Mouse (Mus musculus) kidney, embryonic 16.5 days (tissue): Measurements from ENCODE around the gene Ankrd35. TPM values are rescaled to one million over a fixed set of nuclear protein-coding genes. Genes with fewer than 3 reads are reported as not detected.
"Not testable (repeated sequence)": the region's sequence is repeated elsewhere in the genome, so short reads cannot be mapped to it uniquely, and the experiment has no call there.

Source experiments
- ATAC-seq: fragments of 200-750 bp; cut with Nextera tagmentation; 2 replicates; pipeline ENCODE4 v1.8.0; 2017; ENCODE audit warnings: moderate TSS enrichment; ENCODE audit not compliant: low FRiP score, low TSS enrichment
- H3K27ac ChIP-seq: fragments of 300-500 bp; sonication (generic); 2 replicates; pipeline ENCODE4 v1.5.1; 2014; ENCODE audit warnings: low read length
- H3K27me3 ChIP-seq: fragments of 300-500 bp; sonication (generic); 2 replicates; pipeline ENCODE4 v1.6.1; 2014; ENCODE audit warnings: low read length, control low read depth, mixed read lengths; ENCODE audit not compliant: insufficient read depth
- H3K36me3 ChIP-seq: fragments of 300-500 bp; sonication (generic); 2 replicates; pipeline ENCODE4 v1.6.1; 2014; ENCODE audit warnings: low read length, control low read depth, mixed read lengths; ENCODE audit not compliant: insufficient read depth
- H3K4me1 ChIP-seq: fragments of 300-500 bp; sonication (generic); 2 replicates; pipeline ENCODE4 v1.6.1; 2014; ENCODE audit warnings: low read length, control low read depth, mixed read lengths; ENCODE audit not compliant: insufficient read depth
- H3K4me2 ChIP-seq: fragments of 300-500 bp; sonication (generic); replicated peaks from 2 replicates; pipeline ENCODE4 v1.6.1; 2014; ENCODE audit warnings: low read depth, low read length
- H3K4me3 ChIP-seq: fragments of 300-500 bp; sonication (generic); 2 replicates; pipeline ENCODE4 v1.5.1; 2014; ENCODE audit warnings: mild to moderate bottlenecking, low read length
- H3K9ac ChIP-seq: fragments of 300-500 bp; sonication (generic); replicated peaks from 2 replicates; pipeline ENCODE4 v1.6.1; 2014; ENCODE audit warnings: low read length
- H3K9me3 ChIP-seq: fragments of 300-500 bp; sonication (generic); 2 replicates; pipeline ENCODE4 v1.6.1; 2016; ENCODE audit warnings: low read length, control low read depth
- WGBS: fragments of 180-500 bp; shearing (Covaris S2); extraction: QIAGEN DNeasy Blood & Tissue Kit; methylation state at CpG from one replicate; pipeline ENCODE4 v1.1.7; 2014; 5-methylcytosine and 5-hydroxymethylcytosine counted together
- polyA plus RNA-seq: library from polyadenylated mRNA; unstranded; fragments of >200 nt; fragmentation: Nextera tagmentation; extraction: Ambion mirVana; gene quantifications from 2 replicates; pipeline ENCODE4 v1.2.1, GENCODE M21; 2015

Gene Ankrd35
- polyA plus RNA-seq, 1 experiment from 2014 or later: 1.6 TPM

DNA sequence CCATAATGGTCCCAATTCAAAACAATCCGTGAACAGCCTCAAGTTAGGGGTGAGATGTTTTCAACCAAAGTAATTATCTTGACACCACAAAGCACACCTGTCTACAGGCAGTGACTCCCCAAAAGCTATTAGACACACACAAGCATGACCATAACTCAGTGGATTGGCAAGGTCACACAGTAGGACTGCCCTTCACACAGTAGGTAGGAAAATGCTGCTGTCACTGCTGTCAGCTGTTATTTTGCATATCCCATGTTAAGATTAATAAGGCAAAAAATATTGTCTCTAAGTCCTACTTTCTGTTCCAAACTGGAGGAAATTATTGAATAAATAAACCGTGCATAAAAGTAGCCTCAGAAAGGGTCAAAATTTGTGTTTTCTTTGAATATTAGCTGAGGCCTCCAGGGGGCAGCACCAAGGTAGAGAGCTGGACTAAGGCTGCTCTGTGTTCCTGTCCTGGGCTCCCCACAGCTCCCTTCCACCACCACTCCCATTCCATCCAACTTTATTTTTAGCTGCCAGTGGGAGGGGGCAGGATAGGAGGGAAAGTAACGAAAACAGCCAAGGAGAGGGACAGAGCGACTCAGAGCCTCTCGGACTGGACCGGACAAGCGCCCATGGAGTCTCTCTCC is 24.8 kb upstream of the Ankrd35 start, which contains the start of gene Itga10:
TSS of gene Itga10 (plus strand) at position 567 of the 632 bp plus-strand sequence.
- ATAC-seq: peak; percentile 59; the same call in 1 of the 2 replicates
- H3K36me3 ChIP-seq: peaks cover 22% of the 10 kb centered on the region
- H3K9me3 ChIP-seq: no peaks in the 10 kb centered on the region
- no peak within 1 kb of the TSS for H3K9ac ChIP-seq
- 62% methylated on average over 7 of the region's 7 CpGs for WGBS
- no peak within 1 kb of the TSS for H3K4me2 ChIP-seq
- no peaks in the 10 kb centered on the region for H3K4me1 ChIP-seq
- H3K27ac ChIP-seq: no peak within 1 kb of the TSS
- no peaks in the 10 kb centered on the region for H3K27me3 ChIP-seq
- H3K4me3 ChIP-seq: no peak within 1 kb of the TSS

DNA sequence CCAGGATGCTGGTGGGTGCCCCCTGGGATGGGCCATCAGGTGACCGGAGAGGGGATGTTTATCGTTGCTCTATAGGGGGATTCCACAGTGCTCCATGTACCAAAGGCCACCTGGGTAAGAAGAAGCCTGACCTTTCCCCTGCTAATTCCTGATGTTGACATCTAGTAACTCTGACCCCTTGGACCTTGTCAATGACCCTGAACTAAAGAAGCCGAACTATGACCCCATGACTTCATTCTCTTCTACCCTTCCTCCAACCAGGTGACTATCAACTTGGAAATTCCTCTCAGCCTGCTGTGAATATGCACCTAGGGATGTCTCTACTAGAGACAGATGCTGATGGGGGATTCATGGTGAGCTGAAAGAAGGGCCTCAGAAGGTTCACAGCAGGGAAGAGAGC is 22.6 kb upstream of the Ankrd35 start:
- ATAC-seq: no peak
- no peaks in the 10 kb centered on the region for H3K27me3 ChIP-seq
- H3K36me3 ChIP-seq: peaks cover 18% of the 10 kb centered on the region
- no peaks in the 10 kb centered on the region for H3K9me3 ChIP-seq
- no peak overlapping the region for H3K4me3 ChIP-seq
- no peak overlapping the region for H3K27ac ChIP-seq
- no peaks in the 10 kb centered on the region for H3K4me1 ChIP-seq
- H3K9ac ChIP-seq: no peak overlapping the region
- 82% methylated on average over 3 of the region's 3 CpGs for WGBS
- H3K4me2 ChIP-seq: no peak overlapping the region

DNA sequence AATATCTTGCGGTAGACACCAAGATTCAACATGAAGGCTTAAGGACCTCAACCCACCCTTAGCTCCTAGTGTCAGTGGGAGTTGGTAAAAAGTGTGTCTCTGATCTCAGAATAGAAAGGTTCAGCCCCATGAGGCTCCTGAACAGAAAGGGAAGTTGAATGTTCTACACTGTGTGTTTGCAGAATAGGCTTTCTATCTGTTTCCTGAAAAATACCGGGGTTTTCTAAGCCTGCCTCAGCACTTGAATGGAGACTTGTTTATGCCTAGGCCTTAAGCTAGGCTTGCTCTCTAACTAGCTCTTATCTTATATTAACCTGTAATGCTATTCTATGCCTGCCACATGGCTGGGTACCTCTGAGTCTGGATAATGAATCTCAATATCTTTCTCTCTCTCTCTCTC is 9.0 kb upstream of the Ankrd35 start:
- no peaks in the 10 kb centered on the region for H3K9me3 ChIP-seq

DNA sequence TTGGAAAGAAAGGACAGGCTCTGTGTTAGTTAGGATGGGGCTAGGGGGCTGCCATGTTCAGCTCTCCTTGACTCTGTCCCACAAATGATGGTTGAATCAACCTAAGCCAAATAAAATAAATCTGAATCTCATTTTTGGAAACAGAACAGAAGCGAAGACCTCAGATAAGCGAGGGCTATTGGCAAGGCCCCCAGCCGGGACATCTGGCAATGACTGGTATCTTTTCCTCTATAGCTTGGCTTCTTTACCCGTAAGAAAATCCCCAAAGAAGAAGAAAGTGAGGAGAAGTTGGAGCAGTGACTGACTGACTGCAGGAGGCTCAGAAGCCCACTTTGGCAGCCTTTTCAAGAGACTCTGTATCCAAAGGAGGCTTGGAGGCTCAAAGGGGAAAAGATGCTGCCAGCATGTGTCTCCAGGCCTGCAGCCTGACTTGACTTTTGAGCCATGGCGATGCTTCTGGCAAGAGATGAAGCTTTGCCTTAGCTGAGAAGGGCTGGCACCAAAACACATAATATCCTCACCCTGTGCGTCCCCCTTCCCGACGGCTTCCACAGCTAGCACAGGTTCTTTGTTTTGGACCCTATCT is 7.1 kb upstream of the Ankrd35 start:
- Histone ChIP-seq H3K27me3 (no peaks in the 10 kb centered on the region), H3K4me2 (peak overlapping the region; percentile 53), H3K36me3 (no peaks in the 10 kb centered on the region), H3K4me3 (no peak overlapping the region), H3K27ac (peak overlapping the region; percentile 49; the same call in 1 of the 2 replicates), H3K9me3 (no peaks in the 10 kb centered on the region), H3K4me1 (peaks cover 15% of the 10 kb centered on the region), H3K9ac (no peak overlapping the region)
- ATAC-seq: no peak
- 48% methylated on average over 8 of the region's 8 CpGs for WGBS

More for the DNA sequence above, 9.0 kb upstream of the Ankrd35 start:
- Histone ChIP-seq H3K4me2 (no peak overlapping the region), H3K27me3 (no peaks in the 10 kb centered on the region), H3K36me3 (no peaks in the 10 kb centered on the region), H3K4me3 (no peak overlapping the region), H3K27ac (no peak overlapping the region), H3K4me1 (peaks cover 15% of the 10 kb centered on the region), H3K9ac (no peak overlapping the region)
- 93% methylated on average over 2 of the region's 2 CpGs for WGBS
- no peak for ATAC-seq

DNA sequence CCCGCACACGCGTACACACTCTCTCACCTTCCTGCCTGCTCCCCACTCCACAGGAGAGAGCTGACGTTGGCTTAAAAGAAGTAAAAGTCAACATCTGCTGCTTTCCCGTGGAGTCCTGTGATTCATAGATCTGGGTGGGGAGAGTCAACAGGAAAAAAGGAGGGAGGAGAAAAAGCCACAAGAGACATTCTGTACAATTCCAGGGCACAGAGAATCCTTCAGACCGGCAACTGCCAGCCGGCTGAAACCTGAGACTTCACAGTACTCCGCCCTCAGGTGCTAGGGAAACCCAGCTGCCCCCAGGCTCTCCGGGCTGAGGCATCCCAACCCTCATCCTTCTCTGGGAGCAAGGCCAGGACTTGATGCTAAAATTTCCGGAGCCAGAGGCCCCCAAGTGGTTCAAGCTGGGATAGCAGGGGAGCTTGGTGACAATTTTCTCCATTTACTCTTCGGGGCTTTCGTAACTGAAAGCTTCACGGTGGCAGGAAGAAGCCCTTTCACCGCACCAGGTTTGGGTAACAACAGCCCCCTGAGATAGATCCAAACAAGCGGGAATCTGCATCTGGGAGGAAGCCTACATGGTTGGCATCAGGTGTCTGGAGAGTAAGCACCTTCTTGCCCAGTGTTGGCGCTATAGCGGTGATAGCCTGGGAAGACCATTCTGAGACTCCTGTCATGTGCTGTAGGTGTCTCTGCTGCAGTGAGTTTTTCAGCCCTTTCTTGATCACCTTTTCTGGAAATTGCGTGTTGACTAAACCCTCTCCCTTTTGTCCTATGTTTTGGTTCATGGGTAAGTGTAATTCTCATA is 6.3 kb upstream of the Ankrd35 start:
- Histone ChIP-seq H3K4me1 (peaks cover 15% of the 10 kb centered on the region), H3K27ac (peak overlapping the region; percentile 49), H3K9ac (peak overlapping the region; percentile 46), H3K27me3 (no peaks in the 10 kb centered on the region), H3K9me3 (no peaks in the 10 kb centered on the region), H3K4me2 (peak overlapping the region; percentile 53), H3K4me3 (peak overlapping the region; percentile 36), H3K36me3 (no peaks in the 10 kb centered on the region)
- 6% methylated on average over 16 of the region's 18 CpGs for WGBS
- peak; percentile 92 for ATAC-seq

DNA sequence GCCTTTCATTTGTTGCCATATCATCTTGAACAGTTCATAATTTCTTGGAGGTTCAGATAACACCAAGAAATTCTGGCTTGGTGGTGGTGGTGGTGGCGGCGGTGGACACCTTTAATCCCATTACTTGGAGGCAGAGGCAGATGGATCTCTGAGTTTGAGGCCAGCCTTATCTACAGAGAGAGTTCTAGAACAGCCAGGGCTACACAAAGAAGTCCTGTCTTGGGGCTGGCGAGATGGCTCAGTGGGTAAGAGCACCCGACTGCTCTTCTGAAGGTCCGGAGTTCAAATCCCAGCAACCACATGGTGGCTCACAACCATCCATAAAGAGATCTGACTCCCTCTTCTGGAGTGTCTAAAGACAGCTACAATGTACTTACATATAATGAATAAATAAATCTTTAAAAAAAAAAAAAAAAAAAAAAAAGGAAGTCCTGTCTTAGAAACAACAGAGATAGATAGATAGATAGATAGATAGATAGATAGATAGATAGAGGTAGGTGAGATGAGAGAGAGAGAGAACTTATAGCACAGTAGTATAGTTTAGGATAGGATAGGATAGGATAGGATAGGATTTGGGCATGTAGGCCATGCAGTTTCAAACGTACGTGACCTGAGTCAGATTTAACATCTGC is 4.1 kb upstream of the Ankrd35 start:
- H3K9ac ChIP-seq, H3K4me2 ChIP-seq, ATAC-seq, H3K36me3 ChIP-seq, H3K27me3 ChIP-seq, H3K27ac ChIP-seq, H3K4me3 ChIP-seq, H3K9me3 ChIP-seq: not testable (repeated sequence)
- WGBS: 92% methylated on average over 7 of the region's 7 CpGs
- peaks cover 21% of the 10 kb centered on the region for H3K4me1 ChIP-seq

DNA sequence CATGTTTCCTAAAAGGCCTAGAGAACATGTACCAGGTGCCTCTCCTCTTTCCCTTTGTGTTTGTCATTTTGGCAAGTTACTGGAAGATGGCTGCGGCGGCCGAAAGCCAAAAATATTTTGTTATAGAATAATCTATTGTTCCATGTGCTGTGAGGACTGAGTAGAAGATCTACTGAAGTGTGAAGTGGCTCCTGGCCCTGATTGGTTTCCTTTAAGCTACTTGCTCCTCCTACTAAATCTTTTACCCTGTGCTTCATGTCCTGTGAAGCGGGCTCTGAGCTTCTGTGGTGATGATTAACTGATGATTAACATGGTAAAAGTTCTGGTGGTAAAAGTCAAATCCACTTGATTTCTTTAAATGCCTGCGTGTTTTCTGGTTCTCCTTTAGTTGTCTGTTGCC is 3.0 kb upstream of the Ankrd35 start:
- Histone ChIP-seq H3K9me3 (no peaks in the 10 kb centered on the region), H3K4me1 (peaks cover 23% of the 10 kb centered on the region), H3K36me3 (no peaks in the 10 kb centered on the region), H3K4me2 (no peak overlapping the region), H3K9ac (no peak overlapping the region), H3K27ac (no peak overlapping the region), H3K4me3 (no peak overlapping the region), H3K27me3 (no peaks in the 10 kb centered on the region)
- 83% methylated on average over 5 of the region's 5 CpGs for WGBS
- no peak for ATAC-seq

DNA sequence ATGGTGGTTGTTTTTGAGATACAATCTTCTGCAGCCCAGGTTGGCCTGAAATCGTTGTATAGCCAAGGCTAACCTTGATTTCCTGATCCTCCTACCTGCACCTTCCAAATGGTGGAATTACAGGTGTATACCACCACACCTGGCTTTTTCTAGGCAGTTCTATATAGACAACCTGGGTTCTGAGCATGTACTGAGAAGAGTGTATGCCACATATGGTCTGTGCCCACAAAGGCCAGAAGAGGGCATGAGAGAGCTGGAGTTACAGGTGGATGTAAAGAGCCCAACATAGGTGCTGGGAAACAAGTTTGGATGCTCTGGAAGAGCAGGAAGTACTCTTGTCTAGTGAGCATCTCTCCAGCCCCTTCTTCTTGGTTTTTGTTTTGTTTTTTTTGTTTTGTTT is 2.6 kb upstream of the Ankrd35 start:
- Histone ChIP-seq H3K4me3 (no peak overlapping the region), H3K4me2 (no peak overlapping the region), H3K4me1 (peaks cover 23% of the 10 kb centered on the region), H3K27me3 (no peaks in the 10 kb centered on the region), H3K36me3 (no peaks in the 10 kb centered on the region), H3K9ac (no peak overlapping the region), H3K27ac (no peak overlapping the region), H3K9me3 (no peaks in the 10 kb centered on the region)
- ATAC-seq: no peak
- 47% methylated on average over 1 of the region's 1 CpGs for WGBS

DNA sequence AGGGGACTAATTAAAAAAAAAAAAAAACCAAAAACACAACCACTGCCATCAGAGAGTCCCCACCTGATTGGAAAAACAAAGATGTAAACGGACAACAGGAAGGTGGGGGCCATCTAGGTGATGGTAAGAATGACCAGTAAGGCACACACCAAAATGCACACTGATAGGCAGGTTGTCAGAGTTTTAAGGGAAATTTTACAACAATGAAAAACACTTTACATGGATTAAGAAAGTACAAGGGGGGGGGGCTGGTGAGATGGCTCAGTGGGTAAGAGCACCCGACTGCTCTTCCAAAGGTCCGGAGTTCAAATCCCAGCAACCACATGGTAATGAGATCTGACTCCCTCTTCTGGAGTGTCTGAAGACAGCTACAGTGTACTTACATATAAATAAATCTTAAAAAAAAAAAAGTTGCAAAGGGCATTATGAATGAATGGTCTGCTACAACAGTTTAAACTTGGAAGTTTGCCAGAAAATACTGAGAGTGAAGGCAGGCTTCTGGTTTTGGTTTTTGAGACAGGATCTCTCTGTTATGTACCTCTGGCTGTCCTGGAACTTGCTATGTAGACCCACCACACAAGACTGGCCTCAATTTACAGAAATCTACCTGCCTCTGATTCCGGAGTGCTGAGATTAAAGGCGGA is 1.4 kb upstream of the Ankrd35 start:
- 90% methylated on average over 5 of the region's 5 CpGs for WGBS
- Histone ChIP-seq H3K9me3 (no peaks in the 10 kb centered on the region), H3K4me3 (no peak overlapping the region), H3K27me3 (no peaks in the 10 kb centered on the region), H3K4me2 (no peak overlapping the region), H3K27ac (no peak overlapping the region), H3K4me1 (peaks cover 16% of the 10 kb centered on the region), H3K9ac (no peak overlapping the region), H3K36me3 (no peaks in the 10 kb centered on the region)
- ATAC-seq: no peak
